Mouse (Mus musculus): Measurements from ENCODE around the gene Ccl6. TPM values are rescaled to one million over a fixed set of nuclear protein-coding genes. Genes with fewer than 3 reads are reported as not detected.
"Not testable (repeated sequence)": the region's sequence is repeated elsewhere in the genome, so short reads cannot be mapped to it uniquely, and the experiment has no call there.

The Ccl6 gene
- total RNA-seq, 2 experiments from 2014 or later = 1.6 to 2.1 TPM

GRCm38 (mm10) chr11:83568786-83569185 is 24.1 kb downstream of the Ccl6 start:
- intact Hi-C loops (cut with DNase I) = no loop called here
- no peak for DNase-seq (ENCODE audit: low spot score in 2 of 2)

GRCm38 (mm10) chr11:83568061-83568460 is 24.8 kb downstream of the Ccl6 start:
- intact Hi-C loops (cut with DNase I) = no loop called here

GRCm38 (mm10) chr11:83567311-83567710 is 25.6 kb downstream of the Ccl6 start:
- intact Hi-C loops (cut with DNase I) = no loop called here

More at GRCm38 (mm10) chr11:83568061-83568460, 24.8 kb downstream of the Ccl6 start:
- DNase-seq (ENCODE audit: low spot score in 2 of 2) = no peak

GRCm38 (mm10) chr11:83566617-83567016 is 26.3 kb downstream of the Ccl6 start:
- no peak for DNase-seq (ENCODE audit: low spot score in 2 of 2)
- intact Hi-C loops (cut with DNase I) = no loop called here

More at GRCm38 (mm10) chr11:83567311-83567710, 25.6 kb downstream of the Ccl6 start:
- no peak for DNase-seq (ENCODE audit: low spot score in 2 of 2)

- intact Hi-C loops (cut with DNase I) = no loop called here
- peak; percentile 15 to 55 for DNase-seq (ENCODE audit: low spot score in 2 of 2)
Measured at GRCm38 (mm10) chr11:83563754-83564153, 29.1 kb downstream of the Ccl6 start.

- intact Hi-C loops (cut with DNase I) = no loop called here
- DNase-seq (ENCODE audit: low spot score in 2 of 2) = no peak
Measured at GRCm38 (mm10) chr11:83562311-83562887, 30.5 kb downstream of the Ccl6 start.

- intact Hi-C loops (cut with DNase I) = no loop called here
- peak in 1 of 2 experiments; percentile 16 for DNase-seq (ENCODE audit: low spot score in 2 of 2)
Measured at GRCm38 (mm10) chr11:83560405-83560804, 32.5 kb downstream of the Ccl6 start.

- DNase-seq (ENCODE audit: low spot score in 2 of 2) = no peak
- intact Hi-C loops (cut with DNase I) = no loop called here
Measured at GRCm38 (mm10) chr11:83557074-83557473, 35.8 kb downstream of the Ccl6 start.

GRCm38 (mm10) chr11:83556085-83556781 is 36.7 kb downstream of the Ccl6 start:
- peak; percentile 49 to 91 for DNase-seq (ENCODE audit: low spot score in 2 of 2)
- intact Hi-C loops (cut with DNase I) = loop anchor here (1.0 kb wide), 1 partner anchor 183 kb away; no protein-coding TSS in a partner anchor

- intact Hi-C loops (cut with DNase I) = no loop called here
- DNase-seq (ENCODE audit: low spot score in 2 of 2) = no peak
Measured at GRCm38 (mm10) chr11:83551668-83552067, 41.2 kb downstream of the Ccl6 start.

GRCm38 (mm10) chr11:83551037-83551436 is 41.9 kb downstream of the Ccl6 start:
- intact Hi-C loops (cut with DNase I) = not testable (repeated sequence)

GRCm38 (mm10) chr11:83550186-83550632 is 42.7 kb downstream of the Ccl6 start:
- no peak for DNase-seq (ENCODE audit: low spot score in 2 of 2)
- intact Hi-C loops (cut with DNase I) = no loop called here

More at GRCm38 (mm10) chr11:83551037-83551436, 41.9 kb downstream of the Ccl6 start:
- DNase-seq (ENCODE audit: low spot score in 2 of 2) = not testable (repeated sequence)

- intact Hi-C loops (cut with DNase I) = no loop called here
- DNase-seq (ENCODE audit: low spot score in 2 of 2) = peak in 1 of 2 experiments; percentile 32
Measured at GRCm38 (mm10) chr11:83544214-83544613, 48.7 kb downstream of the Ccl6 start.

GRCm38 (mm10) chr11:83541415-83541814 is 51.5 kb downstream of the Ccl6 start:
- intact Hi-C loops (cut with DNase I) = no loop called here
- DNase-seq (ENCODE audit: low spot score in 2 of 2) = no peak

- DNase-seq (ENCODE audit: low spot score in 2 of 2) = no peak
- intact Hi-C loops (cut with DNase I) = no loop called here
Measured at GRCm38 (mm10) chr11:83540931-83541330, 52.0 kb downstream of the Ccl6 start.

GRCm38 (mm10) chr11:83538705-83539314 is 54.1 kb downstream of the Ccl6 start:
- intact Hi-C loops (cut with DNase I) = no loop called here
- DNase-seq (ENCODE audit: low spot score in 2 of 2) = no peak

Other genes starting within 250 kb of the Ccl6 start
- gene Rasl10b, start 183.9 kb downstream of the Ccl6 start, total RNA-seq (2021) = 100 to 1,000 TPM; 229 to 234 TPM
- under 1 TPM in 1 of 2 experiments, not detected in 1; 0.34 TPM for gene Gas2l2, start 163.6 kb downstream of the Ccl6 start, total RNA-seq (2021)
- not detected for gene 1700020L24Rik, start 155.4 kb downstream of the Ccl6 start, total RNA-seq (2021)
- 1 to 10 TPM; 3.9 to 5.8 TPM for gene Mmp28, start 130.0 kb downstream of the Ccl6 start, total RNA-seq (2021)
- gene Taf15, start 120.0 kb downstream of the Ccl6 start, total RNA-seq (2021) = 10 to 100 TPM; 52.0 to 62.1 TPM
- gene Heatr9, start 70.9 kb downstream of the Ccl6 start, total RNA-seq (2021) = not detected
- gene Ccl5, start 62.6 kb downstream of the Ccl6 start, total RNA-seq (2021) = not detected
- 1 to 10 TPM; 3.6 to 4.0 TPM for gene Ccl9, start 14.5 kb downstream of the Ccl6 start, total RNA-seq (2021)
- gene Rpl9-ps1, start 52.5 kb upstream of the Ccl6 start, total RNA-seq (2021) = not detected
- gene Ccl3, start 56.3 kb upstream of the Ccl6 start, total RNA-seq (2021) = not detected
- gene Ccl4, start 69.5 kb upstream of the Ccl6 start, total RNA-seq (2021) = not detected
- gene Wfdc17, start 110.9 kb upstream of the Ccl6 start, total RNA-seq (2021) = not detected
- 1 to 10 TPM in 1 of 2 experiments, under 1 TPM in 1; 0.97 to 3.1 TPM for gene Wfdc18, start 115.9 kb upstream of the Ccl6 start, total RNA-seq (2021)
- gene Wfdc21, start 153.9 kb upstream of the Ccl6 start, total RNA-seq (2021) = not detected
- 10 to 100 TPM; 12.6 to 14.8 TPM for gene Heatr6, start 160.6 kb upstream of the Ccl6 start, total RNA-seq (2021)